Mouse (Mus musculus) embryonic facial prominence, embryonic 11.5 days (tissue): ENCODE measurements around the gene Macf1. TPM values are rescaled to one million over a fixed set of nuclear protein-coding genes. Genes with fewer than 3 reads are reported as not detected.

ENCODE experiments used
- ATAC-seq: fragments of 200-750 bp; cut with Nextera tagmentation; replicated peaks from 2 replicates; pipeline ENCODE4 v1.8.0; 2017; ENCODE audit warnings: low read depth; ENCODE audit not compliant: insufficient number of reproducible peaks, low FRiP score, low TSS enrichment
- DNase-seq: peaks from one replicate; pipeline ENCODE4 v3.0.0-alpha.2; 2015; ENCODE audit warnings: low spot score
- H3K27ac ChIP-seq: fragments of 300-500 bp; sonication (generic); replicated peaks from 2 replicates; pipeline ENCODE4 v1.5.1; 2014; ENCODE audit warnings: mild to moderate bottlenecking, low read depth, low read length, control low read depth
- H3K27me3 ChIP-seq: fragments of 300-500 bp; sonication (generic); 2 replicates; pipeline ENCODE4 v1.6.1; 2014; ENCODE audit warnings: mild to moderate bottlenecking, low read length, moderate library complexity, mixed read lengths; ENCODE audit not compliant: control insufficient read depth, insufficient read depth
- H3K36me3 ChIP-seq: fragments of 300-500 bp; sonication (generic); replicated peaks from 2 replicates; pipeline ENCODE4 v1.6.1; 2014; ENCODE audit warnings: low read depth, mild to moderate bottlenecking, low read length, moderate library complexity, mixed read lengths; ENCODE audit not compliant: control insufficient read depth, insufficient read depth
- H3K4me1 ChIP-seq: fragments of 300-500 bp; sonication (generic); 2 replicates; pipeline ENCODE4 v1.6.1; 2014; ENCODE audit warnings: low read length, mixed read lengths; ENCODE audit not compliant: control insufficient read depth, insufficient read depth
- H3K4me2 ChIP-seq: fragments of 300-500 bp; sonication (generic); 2 replicates; pipeline ENCODE4 v1.6.1; 2014; ENCODE audit warnings: low read depth, mild to moderate bottlenecking, control low read depth, low read length, moderate library complexity
- H3K4me3 ChIP-seq: fragments of 300-500 bp; sonication (generic); 2 replicates; pipeline ENCODE4 v1.5.1; 2014; ENCODE audit warnings: low read depth, low read length, control low read depth
- H3K9ac ChIP-seq: fragments of 300-500 bp; sonication (generic); replicated peaks from 2 replicates; pipeline ENCODE4 v1.6.1; 2014; ENCODE audit warnings: mild to moderate bottlenecking, control low read depth, low read length
- H3K9me3 ChIP-seq: fragments of 300-500 bp; sonication (generic); replicated peaks from 2 replicates; pipeline ENCODE4 v1.6.1; 2016; ENCODE audit warnings: mild to moderate bottlenecking, low read length, inconsistent platforms, mixed read lengths; ENCODE audit not compliant: control insufficient read depth
- WGBS: fragments of 180-500 bp; shearing (Covaris S2); extraction: QIAGEN DNeasy Blood & Tissue Kit; methylation state at CpG from one replicate; pipeline ENCODE4 v1.1.7; 2014; 5-methylcytosine and 5-hydroxymethylcytosine counted together
- polyA plus RNA-seq: library from polyadenylated mRNA; unstranded; fragments of >200 nt; fragmentation: Nextera tagmentation; extraction: Ambion mirVana; gene quantifications from 2 replicates; pipeline ENCODE4 v1.2.1, GENCODE M21; 2014

The Macf1 gene
- polyA plus RNA-seq, 1 experiment from 2014 or later, result 70.2 TPM

GRCm38 (mm10) chr4:123645246-123645845 lies 38.8 kb downstream of the Macf1 start:
- H3K4me1 ChIP-seq, result no peaks in the 10 kb centered on the region
- DNase-seq (no peak), ATAC-seq (no peak)
- H3K27me3 ChIP-seq, result no peaks in the 10 kb centered on the region
- H3K9ac ChIP-seq, result no peak overlapping the region
- no peak overlapping the region for H3K4me3 ChIP-seq
- no peaks in the 10 kb centered on the region for H3K9me3 ChIP-seq
- H3K36me3 ChIP-seq, result no peaks in the 10 kb centered on the region; the same call in 1 of the 2 replicates
- WGBS, result 85% methylated on average over 3 of the region's 3 CpGs
- no peak overlapping the region for H3K4me2 ChIP-seq
- no peak overlapping the region for H3K27ac ChIP-seq

- H3K27ac ChIP-seq, result no peak overlapping the region
- H3K36me3 ChIP-seq, result no peaks in the 10 kb centered on the region
- DNase-seq, result no peak
- H3K4me3 ChIP-seq, result no peak overlapping the region
- WGBS, result 85% methylated on average over 6 of the region's 6 CpGs
- H3K9me3 ChIP-seq, result no peaks in the 10 kb centered on the region
- no peak overlapping the region for H3K9ac ChIP-seq
- H3K27me3 ChIP-seq, result no peaks in the 10 kb centered on the region
- no peak overlapping the region for H3K4me2 ChIP-seq
- no peaks in the 10 kb centered on the region for H3K4me1 ChIP-seq
- ATAC-seq, result no peak
These were observed 40.6 kb downstream of the Macf1 start for GRCm38 (mm10) chr4:123643561-123643960.

- H3K27me3 ChIP-seq, result no peaks in the 10 kb centered on the region
- no peaks in the 10 kb centered on the region for H3K36me3 ChIP-seq
- DNase-seq, result no peak
- H3K9me3 ChIP-seq, result no peaks in the 10 kb centered on the region
- ATAC-seq, result no peak
- no peak overlapping the region for H3K4me2 ChIP-seq
- no peak overlapping the region for H3K27ac ChIP-seq
- no peak overlapping the region for H3K9ac ChIP-seq
- WGBS, result 76% methylated on average over 5 of the region's 5 CpGs
- H3K4me3 ChIP-seq, result no peak overlapping the region
- H3K4me1 ChIP-seq, result no peaks in the 10 kb centered on the region
These were observed 41.3 kb downstream of the Macf1 start for GRCm38 (mm10) chr4:123642877-123643276.

GRCm38 (mm10) chr4:123637136-123637535 lies 47.0 kb downstream of the Macf1 start:
- no peak overlapping the region for H3K27ac ChIP-seq
- DNase-seq, result no peak
- no peaks in the 10 kb centered on the region for H3K4me1 ChIP-seq
- no peak overlapping the region for H3K9ac ChIP-seq
- H3K4me2 ChIP-seq, result no peak overlapping the region
- H3K27me3 ChIP-seq, result no peaks in the 10 kb centered on the region
- H3K4me3 ChIP-seq, result no peak overlapping the region
- no peaks in the 10 kb centered on the region for H3K9me3 ChIP-seq
- no peaks in the 10 kb centered on the region for H3K36me3 ChIP-seq
- no peak for ATAC-seq
- WGBS, result 93% methylated on average over 6 of the region's 6 CpGs

GRCm38 (mm10) chr4:123635428-123635827 lies 48.7 kb downstream of the Macf1 start:
- ATAC-seq, result no peak
- whole genome bisulfite sequencing, result 42% methylated on average over 1 of the region's 1 CpGs
- Histone ChIP-seq H3K4me2 (no peak overlapping the region), H3K27me3 (no peaks in the 10 kb centered on the region), H3K9me3 (no peaks in the 10 kb centered on the region), H3K4me3 (no peak overlapping the region), H3K36me3 (no peaks in the 10 kb centered on the region), H3K27ac (no peak overlapping the region), H3K9ac (no peak overlapping the region), H3K4me1 (no peaks in the 10 kb centered on the region)
- no peak for DNase-seq

DNA sequence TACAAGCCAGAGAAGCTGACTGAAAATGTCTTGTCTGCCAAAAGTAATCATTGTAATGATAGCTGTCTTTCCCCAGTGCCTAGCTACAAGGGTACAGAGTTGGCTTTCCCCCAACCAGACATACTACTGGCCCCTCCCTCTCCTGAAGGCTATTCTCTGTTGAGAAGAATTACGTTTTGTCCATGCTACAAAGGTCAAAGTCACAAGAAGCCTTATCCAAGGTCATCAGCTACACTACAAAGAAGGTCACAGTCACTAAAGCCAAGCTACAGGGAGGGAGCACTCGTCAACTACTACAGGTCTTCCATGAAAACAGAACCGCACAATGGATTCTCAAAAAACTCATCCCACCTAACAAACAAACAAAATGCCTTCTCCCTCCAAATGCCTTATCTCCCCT lies 49.7 kb downstream of the Macf1 start:
- ATAC-seq (no peak), DNase-seq (no peak)
- H3K4me2 ChIP-seq, result no peak overlapping the region
- no peak overlapping the region for H3K9ac ChIP-seq
- H3K27me3 ChIP-seq, result no peaks in the 10 kb centered on the region
- H3K4me1 ChIP-seq, result no peaks in the 10 kb centered on the region
- H3K4me3 ChIP-seq, result no peak overlapping the region
- no peaks in the 10 kb centered on the region for H3K9me3 ChIP-seq
- H3K36me3 ChIP-seq, result no peaks in the 10 kb centered on the region
- 72% methylated on average over 3 of the region's 3 CpGs for WGBS
- no peak overlapping the region for H3K27ac ChIP-seq

DNA sequence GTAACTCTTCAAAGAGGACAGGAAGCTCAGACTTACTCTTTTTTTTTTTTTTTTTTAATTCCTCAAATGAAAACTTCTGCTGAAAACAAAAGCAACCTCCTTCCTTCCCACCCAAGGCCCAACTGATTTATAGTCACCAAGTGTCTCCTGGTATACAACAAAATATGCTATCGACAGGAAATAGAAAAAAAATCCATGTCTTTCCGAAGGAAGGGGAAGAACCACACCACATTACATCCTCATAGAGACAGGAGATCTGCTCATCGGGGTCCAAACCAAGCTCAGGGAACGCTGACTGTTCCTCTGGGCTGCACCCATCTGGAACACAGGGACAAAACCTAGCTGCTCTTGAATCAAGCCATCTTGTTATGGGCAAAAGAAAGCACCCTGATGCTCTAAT lies 50.3 kb downstream of the Macf1 start:
- no peak overlapping the region for H3K4me2 ChIP-seq
- no peaks in the 10 kb centered on the region for H3K4me1 ChIP-seq
- no peak overlapping the region for H3K9ac ChIP-seq
- H3K27ac ChIP-seq, result no peak overlapping the region
- H3K9me3 ChIP-seq, result no peaks in the 10 kb centered on the region
- H3K4me3 ChIP-seq, result no peak overlapping the region
- no peak for ATAC-seq
- H3K27me3 ChIP-seq, result no peaks in the 10 kb centered on the region
- DNase-seq, result no peak
- 88% methylated on average over 4 of the region's 4 CpGs for WGBS
- no peaks in the 10 kb centered on the region for H3K36me3 ChIP-seq

- Histone ChIP-seq H3K4me1 (no peaks in the 10 kb centered on the region), H3K27ac (no peak overlapping the region), H3K27me3 (no peaks in the 10 kb centered on the region), H3K9ac (no peak overlapping the region), H3K9me3 (no peaks in the 10 kb centered on the region), H3K36me3 (no peaks in the 10 kb centered on the region), H3K4me3 (no peak overlapping the region), H3K4me2 (no peak overlapping the region)
- DNase-seq, result peak; percentile 63
- WGBS, result 17% methylated on average over 3 of the region's 3 CpGs
- no peak for ATAC-seq
These were observed 50.8 kb downstream of the Macf1 start for GRCm38 (mm10) chr4:123633370-123633769.
